Mouse (Mus musculus) bone marrow, adult 2 months (tissue): Measurements from ENCODE around the gene Sst.

Experiments
- CTCF ChIP-seq: fragments of 200-500 bp; IDR thresholded peaks from 2 replicates; pipeline ENCODE4 v1.5.1; 2011; ENCODE audit warnings: low read length, control low read depth; ENCODE audit not compliant: control insufficient read depth, insufficient read depth
- POLR2A ChIP-seq: fragments of 200-500 bp; IDR thresholded peaks from 2 replicates; pipeline ENCODE4 v1.6.1; 2011; ENCODE audit warnings: low read depth, mild to moderate bottlenecking, control low read depth, low read length, borderline replicate concordance; ENCODE audit not compliant: control insufficient read depth

GRCm38 (mm10) chr16:23887910-23888579 lies 2.7 kb downstream of the Sst start:
- TF ChIP-seq CTCF = no peak
- no peak for TF ChIP-seq POLR2A
